Mouse (Mus musculus) kidney, postnatal 4 days (tissue): ENCODE measurements around the gene Olfr686.
A peak's percentile ranks its signal among the peaks of the same experiment; 100 is the strongest.

Experiments
- DNase-seq, 2 experiments: peaks; one replicate each; pipeline ENCODE4 v3.0.0; 2021; ENCODE audit warnings: mixed read lengths in 2 of 2

Gene Olfr686

GRCm38 (mm10) chr7:105207385-105207784 lies at the start of gene Olfr686:
Olfr686 (minus strand) TSS chr7:105207485.
- no peak for DNase-seq

DNA sequence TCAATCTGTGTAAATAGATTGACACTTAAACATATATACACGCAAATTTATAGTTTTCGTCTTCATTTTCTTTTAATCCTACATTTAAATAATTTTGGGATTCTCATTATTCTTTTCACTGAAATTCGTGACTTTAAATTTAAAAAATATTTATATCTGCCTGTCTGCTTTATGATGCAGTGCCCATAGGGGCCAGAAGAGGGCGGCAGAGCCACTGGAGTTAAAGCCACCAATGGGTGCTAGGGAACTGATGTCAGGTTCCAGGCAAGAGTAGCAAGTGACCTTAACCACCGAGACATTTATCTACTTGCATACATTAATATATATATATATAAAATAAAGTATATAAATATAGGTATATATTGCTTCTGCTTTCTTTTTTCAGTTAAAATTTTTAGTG lies 49.4 kb upstream of the Olfr686 start:
- DNase-seq, result peak; percentile 40 to 43

DNA sequence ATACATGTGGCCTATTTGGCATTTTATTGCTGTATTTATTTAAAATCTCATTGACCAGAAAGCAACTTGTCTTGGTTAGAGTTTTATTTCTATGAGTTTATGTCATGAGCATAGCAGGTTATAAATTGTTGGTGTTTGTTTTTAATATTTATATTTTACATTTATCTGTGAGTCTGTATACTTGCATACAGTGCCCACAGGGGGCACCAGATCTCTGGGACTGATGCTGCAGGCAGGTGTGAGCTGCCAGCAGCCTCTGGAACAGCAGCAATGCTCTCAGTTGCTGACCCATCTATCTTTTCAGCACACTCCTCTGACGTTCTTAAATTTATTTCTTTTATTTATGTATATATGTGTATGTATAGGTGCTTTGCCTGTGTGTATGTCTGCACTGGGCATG lies 40.9 kb upstream of the Olfr686 start:
- peak in 1 of 2 experiments; percentile 14 for DNase-seq

GRCm38 (mm10) chr7:105247671-105248070 lies 40.4 kb upstream of the Olfr686 start:
- no peak for DNase-seq

GRCm38 (mm10) chr7:105229386-105229785 lies 22.1 kb upstream of the Olfr686 start:
- DNase-seq, result no peak

DNA sequence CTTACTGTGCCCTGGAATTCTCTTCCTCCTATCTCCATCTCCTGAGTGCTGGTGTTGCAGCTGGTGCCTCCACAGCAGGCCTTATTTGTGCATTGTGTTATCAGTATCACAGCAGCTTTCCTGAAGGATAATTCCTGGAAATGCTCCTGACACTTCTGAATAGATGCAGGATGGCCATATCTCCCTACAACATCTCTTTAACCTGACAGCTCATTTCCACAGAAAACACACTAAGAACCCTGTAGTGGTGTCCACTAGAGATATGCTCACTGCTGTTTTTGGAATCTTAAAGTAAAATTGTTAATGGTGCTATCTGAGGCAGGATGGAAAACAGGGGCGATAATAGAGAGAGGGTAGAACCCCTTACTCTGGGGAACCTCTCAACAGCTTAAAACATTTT lies 20.9 kb upstream of the Olfr686 start:
- DNase-seq, result no peak

DNA sequence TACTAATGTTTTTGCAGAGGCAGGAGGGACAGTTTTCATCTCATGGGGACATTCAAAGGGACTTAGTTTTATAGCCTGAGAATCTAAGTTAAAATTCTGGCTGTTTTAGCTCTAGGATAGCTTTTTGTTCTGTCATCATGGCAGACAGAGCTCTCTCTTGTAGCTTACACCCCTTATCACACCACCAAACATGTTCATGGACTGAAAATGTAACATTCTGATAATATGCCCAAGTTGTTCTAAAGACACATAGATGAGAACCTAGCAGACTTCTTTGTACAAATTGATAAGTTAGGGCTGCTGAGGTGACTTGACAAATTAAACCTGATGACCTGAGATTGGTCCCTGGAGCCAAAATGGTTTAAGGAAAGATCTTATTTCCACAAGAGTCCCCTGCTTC lies 19.4 kb upstream of the Olfr686 start:
- no peak for DNase-seq

DNA sequence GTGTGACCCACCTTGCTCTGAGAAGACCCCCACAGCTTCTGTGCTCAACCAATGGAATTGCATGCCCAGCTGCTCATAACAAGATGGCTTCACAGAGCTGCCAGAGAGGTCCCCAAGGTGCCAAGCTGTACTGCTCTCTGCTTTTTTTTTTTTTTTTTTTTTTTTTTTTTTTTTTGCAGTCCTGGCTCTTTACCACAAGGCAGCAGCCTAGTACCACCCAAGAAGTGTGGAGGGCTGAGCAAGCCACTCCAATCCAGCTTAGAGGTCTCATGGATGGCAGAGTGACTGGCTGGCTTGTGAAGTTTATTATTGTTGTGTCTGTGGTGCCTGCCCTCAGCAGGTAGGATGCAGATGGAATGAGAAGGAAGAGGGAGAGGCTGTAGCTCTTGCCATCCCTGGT lies 18.8 kb upstream of the Olfr686 start:
- no peak for DNase-seq

DNA sequence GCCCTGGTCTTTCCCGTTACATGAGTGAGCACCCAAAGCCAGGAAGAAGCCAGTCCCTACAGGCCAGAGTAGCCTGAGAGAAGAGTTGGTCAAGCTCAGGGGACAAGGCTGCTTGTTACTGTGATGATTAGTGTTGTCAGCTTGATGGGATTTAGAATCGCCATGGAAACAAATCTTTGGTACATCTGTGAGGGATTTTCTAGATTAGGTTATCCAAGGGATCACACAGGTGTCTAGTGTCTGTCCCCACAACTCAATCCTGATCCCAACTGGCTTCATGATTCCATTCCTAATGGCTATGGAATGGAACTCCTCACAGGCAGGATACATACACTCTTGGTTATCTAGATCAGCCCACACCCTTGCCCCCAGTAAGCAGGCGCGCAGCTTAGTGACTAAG lies 11.0 kb upstream of the Olfr686 start:
- DNase-seq, result no peak

DNA sequence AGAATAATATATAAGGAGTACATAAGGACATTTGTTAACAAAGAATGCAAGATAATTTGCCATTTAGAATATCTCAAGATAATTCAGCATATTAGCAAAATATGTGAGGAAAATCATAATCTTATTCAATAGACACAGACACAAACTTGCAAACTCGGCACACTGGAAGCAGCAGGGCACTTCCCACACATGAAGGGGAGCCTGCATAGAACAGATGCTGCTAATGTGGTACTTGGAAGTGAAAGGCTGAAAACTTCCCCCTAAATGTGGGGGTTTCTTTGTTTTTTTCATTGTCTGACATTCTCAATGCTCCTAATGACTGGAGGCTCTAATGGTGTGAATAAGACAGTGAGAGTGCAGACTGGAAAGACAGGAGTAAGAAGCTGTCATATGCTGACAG lies 7.5 kb upstream of the Olfr686 start:
- no peak for DNase-seq

DNA sequence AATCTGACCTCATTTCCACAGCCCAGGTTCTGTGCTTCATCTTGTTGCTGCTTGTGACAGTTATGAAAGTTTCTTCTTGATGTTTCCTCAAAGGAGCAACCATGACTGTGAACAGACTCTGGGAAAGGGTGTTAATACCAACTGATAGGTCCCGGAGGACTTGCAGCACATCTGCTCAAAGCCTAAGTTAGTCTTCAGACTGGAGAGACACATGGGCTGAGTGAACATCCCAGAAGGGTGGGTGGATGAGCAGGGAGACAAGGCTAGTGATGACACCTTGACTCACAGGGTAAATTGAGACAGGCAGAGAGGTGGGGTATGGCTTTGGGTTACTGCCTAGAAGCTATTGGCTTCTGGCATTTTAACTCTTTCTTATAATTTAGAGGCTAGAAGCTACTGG lies 21.4 kb downstream of the Olfr686 start, which contains the start of gene Olfr685:
Gene Olfr685, minus strand, starts transcription at position 101 of the 400 bp plus-strand sequence.
- no peak for DNase-seq

DNA sequence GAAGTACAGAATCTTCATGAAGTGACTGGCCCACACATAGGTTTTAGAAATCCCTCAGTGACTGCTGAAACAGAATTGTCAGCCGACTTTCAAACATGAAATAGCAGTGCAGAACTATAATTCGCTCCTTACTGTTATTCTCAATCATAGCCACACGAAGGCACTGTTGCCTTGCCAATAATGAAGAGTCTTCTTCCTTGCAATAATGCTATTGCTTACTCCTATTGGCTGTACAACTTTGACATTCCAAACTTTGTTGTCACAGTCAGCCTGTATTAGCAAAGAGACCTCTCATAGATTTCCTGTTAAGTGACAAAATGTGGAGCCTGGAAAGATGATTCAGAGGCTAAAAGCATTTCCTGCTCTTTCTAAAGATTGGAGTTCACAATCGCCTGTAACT lies 36.5 kb downstream of the Olfr686 start:
- DNase-seq, result peak in 1 of 2 experiments; percentile 7

DNA sequence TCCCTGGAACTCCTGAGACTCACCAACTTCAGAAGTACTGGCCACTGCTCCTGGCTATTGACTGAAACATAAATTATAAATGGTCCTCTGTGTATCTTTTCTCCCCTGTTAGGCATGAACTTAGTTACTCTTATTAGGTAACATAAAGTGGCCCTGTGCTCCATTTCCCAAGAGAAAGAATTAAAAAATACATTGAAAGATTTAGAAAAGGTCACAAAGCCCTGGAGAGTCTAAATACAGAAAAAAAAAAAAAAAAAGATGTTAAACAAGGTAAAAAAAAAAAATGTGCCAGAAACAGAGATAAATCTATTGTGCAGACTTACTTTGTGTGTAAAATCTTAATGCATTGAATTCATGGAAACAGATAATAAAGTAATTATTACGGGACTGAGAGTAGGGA lies 43.7 kb downstream of the Olfr686 start, which contains the start of gene Olfr684:
Gene Olfr684, minus strand, starts transcription at position 101 of the 400 bp plus-strand sequence.
- DNase-seq, result no peak
